10 mouse cellular contexts compared by ENCODE assay signal in the genomic region with DNA sequence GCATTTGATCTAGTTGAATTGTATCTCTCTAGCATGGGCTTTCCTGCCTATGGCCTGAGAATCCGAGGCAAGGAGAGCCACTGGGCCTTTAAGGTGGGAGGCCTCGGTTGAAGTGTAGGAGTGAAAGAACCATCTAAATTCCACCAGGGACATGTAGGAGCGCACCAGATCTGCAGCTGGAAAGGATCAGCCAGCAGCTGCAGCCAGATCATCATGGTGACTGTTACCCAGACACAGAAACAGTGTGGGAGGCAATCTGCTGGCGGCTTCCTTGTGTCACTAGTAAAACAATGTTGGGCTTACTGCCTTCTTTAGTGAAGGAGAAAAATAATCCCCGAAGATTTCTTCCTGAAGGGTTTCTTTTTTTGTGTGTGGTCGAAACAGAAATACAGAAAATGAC.
A peak's percentile ranks its signal among the peaks of the same experiment; 100 is the strongest.
DNase-seq lines count a peak whose midpoint lies in the region; ATAC-seq and TF ChIP-seq lines count a peak whose summit lies in the region.
"Had no signal": no experiment of that assay in that cellular context is flagged by ENCODE, and none has a peak within 500 bp of the region (broad histone marks: within the 10 kb centered on the region; RNA-seq: fewer than 3 reads in every experiment).

No protein-coding gene starts in this region.

- no peak overlapping the region for H3K9ac ChIP-seq in hindbrain, embryonic 11.5 days (ENCODE audit: low read depth, low read length)

- TF ChIP-seq CTCF in lung, adult 2 months (IDR thresholded peaks at IDR 0.05; ENCODE audit: insufficient read depth, low read length), result no peak

- WGBS in lung, adult 2 months, result 58% methylated on average over 6 of the region's 6 CpGs
- 83% methylated on average over 6 of the region's 6 CpGs for WGBS in hindbrain, embryonic 11.5 days

- H3K4me3 ChIP-seq in lung, adult 2 months (replicated peaks; ENCODE audit: extremely low read depth, low read depth, low read length), result no peak overlapping the region
- no peak overlapping the region for H3K4me3 ChIP-seq in hindbrain, embryonic 11.5 days (ENCODE audit: low read depth, low read length)

- no peaks in the 10 kb centered on the region for H3K4me1 ChIP-seq in lung, adult 2 months (ENCODE audit: control insufficient read depth, insufficient read depth, low read length)
- H3K4me1 ChIP-seq in hindbrain, embryonic 11.5 days (replicated peaks; ENCODE audit: control insufficient read depth, insufficient read depth, low read length), result no peaks in the 10 kb centered on the region

- no peak for ATAC-seq in hindbrain, embryonic 11.5 days (ENCODE audit: low FRiP score)
- no peak for ATAC-seq in monocyte, adult 5-6 weeks (replicated peaks; ENCODE audit: insufficient number of reproducible peaks, low FRiP score, low TSS enrichment, poor library complexity, severe bottlenecking)
- ATAC-seq: intestine, postnatal 0 days had no signal

- DNase-seq in frontal cortex, postnatal 36 days (ENCODE audit: low spot score in 2 of 2), result peak; percentile 1 to 5
- no peak for DNase-seq in frontal cortex, postnatal 25 days (ENCODE audit: low spot score in 2 of 2)
- DNase-seq in urinary bladder, postnatal 14 days (ENCODE audit: low spot score), result peak; percentile 46
- no peak for DNase-seq in urinary bladder, postnatal 10 days (ENCODE audit: low spot score)
- peak; percentile 16 for DNase-seq in lung, adult 2 months
- DNase-seq in testis, postnatal 14 days (ENCODE audit: low spot score), result peak; percentile 20
- DNase-seq in hindbrain, embryonic 11.5 days (ENCODE audit: low spot score), result no peak
- DNase-seq: cerebellum, adult 9-10 months had no signal

- no peaks in the 10 kb centered on the region for H3K27me3 ChIP-seq in hindbrain, embryonic 11.5 days (ENCODE audit: control insufficient read depth, insufficient read depth, low read length)

- no peak overlapping the region for H3K27ac ChIP-seq in hindbrain, embryonic 11.5 days (ENCODE audit: low read depth, low read length)

- no peak for TF ChIP-seq POLR2A in lung, adult 2 months (IDR thresholded peaks at IDR 0.05; ENCODE audit: borderline replicate concordance, extremely low read depth, low read depth, low read length)

- no peaks in the 10 kb centered on the region for H3K9me3 ChIP-seq in hindbrain, embryonic 11.5 days (ENCODE audit: control insufficient read depth, low read length)

- H3K4me2 ChIP-seq in hindbrain, embryonic 11.5 days (replicated peaks; ENCODE audit: low read depth, low read length), result no peak overlapping the region

- no peaks in the 10 kb centered on the region for H3K36me3 ChIP-seq in hindbrain, embryonic 11.5 days (ENCODE audit: control insufficient read depth, insufficient read depth, low read length)

Comparison
In these comparisons a context has a peak if more than half of its experiments do, and no peak if none do; other contexts are left out.
1. DNase-seq: peak in frontal cortex, postnatal 36 days (2 of 2), urinary bladder, postnatal 14 days (single experiment), lung, adult 2 months (single experiment) and testis, postnatal 14 days (single experiment); none in frontal cortex, postnatal 25 days (0 of 2), urinary bladder, postnatal 10 days (single experiment) and hindbrain, embryonic 11.5 days (single experiment).